Mouse (Mus musculus): ENCODE results near the gene Lsamp.
"Not testable (repeated sequence)": the region's sequence is repeated elsewhere in the genome, so short reads cannot be mapped to it uniquely, and the experiment has no call there.

The Lsamp gene

GRCm38 (mm10) chr16:40470946-40471345 lies 486.8 kb downstream of the Lsamp start:
- DNase-seq (ENCODE audit: low read depth in 1 of 2, low spot score in 2 of 2): no peak

- no peak for DNase-seq (ENCODE audit: low read depth in 1 of 2, low spot score in 2 of 2)
Measured at GRCm38 (mm10) chr16:40471967-40472366, 487.8 kb downstream of the Lsamp start.

GRCm38 (mm10) chr16:40491606-40492005 lies 507.4 kb downstream of the Lsamp start:
- DNase-seq (ENCODE audit: low read depth in 1 of 2, low spot score in 2 of 2): no peak

GRCm38 (mm10) chr16:40504262-40504960 lies 520.2 kb downstream of the Lsamp start:
- no peak for DNase-seq (ENCODE audit: low read depth in 1 of 2, low spot score in 2 of 2)

- no peak for DNase-seq (ENCODE audit: low read depth in 1 of 2, low spot score in 2 of 2)
Measured at GRCm38 (mm10) chr16:40509146-40510030, 525.2 kb downstream of the Lsamp start.

- DNase-seq (ENCODE audit: low read depth in 1 of 2, low spot score in 2 of 2): no peak
Measured at GRCm38 (mm10) chr16:40536754-40537153, 552.6 kb downstream of the Lsamp start.

- no peak for DNase-seq (ENCODE audit: low read depth in 1 of 2, low spot score in 2 of 2)
Measured at GRCm38 (mm10) chr16:40549663-40550062, 565.5 kb downstream of the Lsamp start.

- DNase-seq (ENCODE audit: low read depth in 1 of 2, low spot score in 2 of 2): no peak
Measured at GRCm38 (mm10) chr16:40555608-40556007, 571.4 kb downstream of the Lsamp start.

- no peak for DNase-seq (ENCODE audit: low read depth in 1 of 2, low spot score in 2 of 2)
Measured at GRCm38 (mm10) chr16:40557680-40558249, 573.6 kb downstream of the Lsamp start.

GRCm38 (mm10) chr16:40567431-40567941 lies 583.3 kb downstream of the Lsamp start:
- DNase-seq (ENCODE audit: low read depth in 1 of 2, low spot score in 2 of 2): no peak

GRCm38 (mm10) chr16:40572085-40572745 lies 588.1 kb downstream of the Lsamp start:
- no peak for DNase-seq (ENCODE audit: low read depth in 1 of 2, low spot score in 2 of 2)

- DNase-seq (ENCODE audit: low read depth in 1 of 2, low spot score in 2 of 2): no peak
Measured at GRCm38 (mm10) chr16:40582076-40582475, 597.9 kb downstream of the Lsamp start.

- DNase-seq (ENCODE audit: low read depth in 1 of 2, low spot score in 2 of 2): no peak
Measured at GRCm38 (mm10) chr16:40593161-40593560, 609.0 kb downstream of the Lsamp start.

GRCm38 (mm10) chr16:40601431-40602387 lies 617.5 kb downstream of the Lsamp start:
- DNase-seq (ENCODE audit: low read depth in 1 of 2, low spot score in 2 of 2): no peak

- no peak for DNase-seq (ENCODE audit: low read depth in 1 of 2, low spot score in 2 of 2)
Measured at GRCm38 (mm10) chr16:40607509-40607908, 623.3 kb downstream of the Lsamp start.

- not testable (repeated sequence) for DNase-seq (ENCODE audit: low read depth in 1 of 2, low spot score in 2 of 2)
Measured at GRCm38 (mm10) chr16:40616697-40617096, 632.5 kb downstream of the Lsamp start.

GRCm38 (mm10) chr16:40621086-40621485 lies 636.9 kb downstream of the Lsamp start:
- not testable (repeated sequence) for DNase-seq (ENCODE audit: low read depth in 1 of 2, low spot score in 2 of 2)

- DNase-seq (ENCODE audit: low read depth in 1 of 2, low spot score in 2 of 2): no peak
Measured at GRCm38 (mm10) chr16:40627159-40627558, 643.0 kb downstream of the Lsamp start.

- DNase-seq (ENCODE audit: low read depth in 1 of 2, low spot score in 2 of 2): no peak
Measured at GRCm38 (mm10) chr16:40639621-40640371, 655.6 kb downstream of the Lsamp start.
